Comparison of ENCODE assay signal across 30 mouse cellular contexts in genomic region chr19:55820202-55820601, GRCm38 (mm10).
DNase-seq lines count a peak whose midpoint lies in the region; ATAC-seq and TF ChIP-seq lines count a peak whose summit lies in the region.
"Had no signal": no experiment of that assay in that cellular context is flagged by ENCODE, and none has a peak within 500 bp of the region (broad histone marks: within the 10 kb centered on the region; RNA-seq: fewer than 3 reads in every experiment).

No protein-coding gene starts in this region.

- H3K4me1 ChIP-seq in lung, embryonic 14.5 days (ENCODE audit: insufficient read depth) = no peaks in the 10 kb centered on the region; the same call in 1 of the 2 replicates
- H3K4me1 ChIP-seq in lung, postnatal 0 days (ENCODE audit: insufficient read depth, low read depth, low read length) = peaks cover 2% of the 10 kb centered on the region; the same call in 1 of the 2 replicates
- H3K4me1 ChIP-seq in midbrain, embryonic 16.5 days (ENCODE audit: control insufficient read depth, insufficient read depth, low read length) = peaks cover 17% of the 10 kb centered on the region
- no peaks in the 10 kb centered on the region; the same call in 1 of the 2 replicates for H3K4me1 ChIP-seq in thymus, adult 2 months (replicated peaks; ENCODE audit: control insufficient read depth, insufficient read depth, low read length)

- TF ChIP-seq CTCF in lung, embryonic 14.5 days (IDR thresholded peaks at IDR 0.05; ENCODE audit: low read depth) = no peak
- no peak for TF ChIP-seq CTCF in lung, postnatal 0 days (IDR thresholded peaks at IDR 0.05)
- no peak for TF ChIP-seq CTCF in thymus, adult 2 months (IDR thresholded peaks at IDR 0.05; ENCODE audit: borderline replicate concordance, control insufficient read depth, extremely low read depth, insufficient read depth, low read length, poor library complexity)

- peak; percentile 25 for DNase-seq in lung, embryonic 14.5 days
- no peak for DNase-seq in lung, postnatal 14 days
- DNase-seq in lung, postnatal 0 days (ENCODE audit: low spot score) = peak; percentile 89
- no peak for DNase-seq in lung, adult 18-20 months
- DNase-seq in lung, postnatal 4 days = peak; percentile 43 to 52
- DNase-seq in thymus, adult 2 months = no peak
- DNase-seq: adrenal gland, adult 2 months; adrenal gland, postnatal 14 days; B cell, adult 2 months; cerebellum, adult 11 months; cerebellum, adult 2 months; cerebellum, adult 9-11 months; cerebellum, postnatal 25 days; forebrain, postnatal 0 days; gastrocnemius, adult 2 months; gastrocnemius, postnatal 14 days; heart, adult 18-20 months; heart, postnatal 10 days; heart, postnatal 36 days had no signal

- no peak overlapping the region for H3K9ac ChIP-seq in lung, embryonic 14.5 days
- no peak overlapping the region for H3K9ac ChIP-seq in lung, postnatal 0 days (replicated peaks; ENCODE audit: low read depth)
- no peak overlapping the region for H3K9ac ChIP-seq in midbrain, embryonic 16.5 days (ENCODE audit: low read depth, low read length)
- H3K9ac ChIP-seq: embryonic facial prominence, embryonic 12.5 days; embryonic facial prominence, embryonic 15.5 days; forebrain, postnatal 0 days; heart, embryonic 12.5 days; heart, embryonic 15.5 days; hindbrain, embryonic 13.5 days had no signal

- ATAC-seq in lung, embryonic 14.5 days (ENCODE audit: insufficient read depth) = no peak
- peak; percentile 90 for ATAC-seq in lung, postnatal 0 days
- ATAC-seq in midbrain, embryonic 16.5 days = no peak
- no peak for ATAC-seq in activated CD4-positive, CD25-positive, alpha-beta regulatory T cell, adult 4 months
- ATAC-seq: forebrain, embryonic 14.5 days; forebrain, postnatal 0 days; Patski had no signal

- 73% methylated on average over 7 of the region's 7 CpGs for WGBS in lung, embryonic 14.5 days
- whole genome bisulfite sequencing in lung, postnatal 0 days = 59% methylated on average over 7 of the region's 7 CpGs
- 94% methylated on average over 7 of the region's 7 CpGs for WGBS in midbrain, embryonic 16.5 days
- WGBS in thymus, adult 2 months = 96% methylated on average over 7 of the region's 7 CpGs

- no peaks in the 10 kb centered on the region for H3K9me3 ChIP-seq in lung, embryonic 14.5 days (ENCODE audit: low read depth, low read length)
- H3K9me3 ChIP-seq in lung, postnatal 0 days (ENCODE audit: low read length) = no peaks in the 10 kb centered on the region
- H3K9me3 ChIP-seq in midbrain, embryonic 16.5 days (replicated peaks; ENCODE audit: control insufficient read depth, low read length, poor library complexity, severe bottlenecking) = no peaks in the 10 kb centered on the region
- H3K9me3 ChIP-seq: embryonic facial prominence, embryonic 12.5 days; embryonic facial prominence, embryonic 15.5 days; G1E; heart, embryonic 12.5 days; heart, embryonic 15.5 days; hindbrain, embryonic 10.5 days; hindbrain, embryonic 13.5 days had no signal

- H3K27me3 ChIP-seq in lung, embryonic 14.5 days (ENCODE audit: insufficient read depth, low read length) = no peaks in the 10 kb centered on the region
- no peaks in the 10 kb centered on the region for H3K27me3 ChIP-seq in lung, postnatal 0 days (replicated peaks; ENCODE audit: insufficient read depth, low read length)
- no peaks in the 10 kb centered on the region for H3K27me3 ChIP-seq in midbrain, embryonic 16.5 days (ENCODE audit: control insufficient read depth, insufficient read depth, low read depth, low read length)
- H3K27me3 ChIP-seq in thymus, adult 2 months (ENCODE audit: control insufficient read depth, insufficient read depth, low read length) = no peaks in the 10 kb centered on the region
- H3K27me3 ChIP-seq: embryonic facial prominence, embryonic 12.5 days; embryonic facial prominence, embryonic 15.5 days; heart, embryonic 12.5 days; heart, embryonic 15.5 days; hindbrain, embryonic 13.5 days; Patski had no signal

- H3K36me3 ChIP-seq in lung, embryonic 14.5 days (ENCODE audit: insufficient read depth) = peaks cover 31% of the 10 kb centered on the region
- no peaks in the 10 kb centered on the region for H3K36me3 ChIP-seq in lung, postnatal 0 days (ENCODE audit: insufficient read depth, low read length)
- no peaks in the 10 kb centered on the region for H3K36me3 ChIP-seq in midbrain, embryonic 16.5 days (ENCODE audit: control insufficient read depth, insufficient read depth, low read length)
- no peaks in the 10 kb centered on the region for H3K36me3 ChIP-seq in thymus, adult 2 months (ENCODE audit: control insufficient read depth, insufficient read depth, low read length)
- H3K36me3 ChIP-seq: G1E; hindbrain, embryonic 13.5 days had no signal

- H3K4me2 ChIP-seq in lung, embryonic 14.5 days = no peak overlapping the region
- H3K4me2 ChIP-seq in lung, postnatal 0 days (replicated peaks; ENCODE audit: low read depth, low read length) = no peak overlapping the region
- H3K4me2 ChIP-seq in midbrain, embryonic 16.5 days (ENCODE audit: low read length) = no peak overlapping the region
- H3K4me2 ChIP-seq: embryonic facial prominence, embryonic 12.5 days; embryonic facial prominence, embryonic 15.5 days; heart, embryonic 12.5 days; heart, embryonic 15.5 days; hindbrain, embryonic 13.5 days had no signal

- no peak overlapping the region for H3K27ac ChIP-seq in lung, embryonic 14.5 days (ENCODE audit: low read depth)
- H3K27ac ChIP-seq in lung, postnatal 0 days (ENCODE audit: low read length) = 0 out of 2 replicates have a peak overlapping the region, but pooled peaks have one; percentile 43
- no peak overlapping the region for H3K27ac ChIP-seq in midbrain, embryonic 16.5 days (ENCODE audit: low read length)
- H3K27ac ChIP-seq in thymus, adult 2 months (ENCODE audit: control insufficient read depth, insufficient read depth, low read length) = no peak overlapping the region
- H3K27ac ChIP-seq: embryonic facial prominence, embryonic 12.5 days; embryonic facial prominence, embryonic 15.5 days; gastrocnemius, adult 2 months; heart, embryonic 15.5 days; hindbrain, embryonic 10.5 days; hindbrain, embryonic 13.5 days had no signal

- TF ChIP-seq EP300 in lung, postnatal 0 days (IDR thresholded peaks at IDR 0.05) = peak; percentile 98

- no peak overlapping the region for H3K4me3 ChIP-seq in lung, embryonic 14.5 days (ENCODE audit: low read depth, low read length)
- no peak overlapping the region for H3K4me3 ChIP-seq in lung, postnatal 0 days (ENCODE audit: low read depth, low read length)
- no peak overlapping the region for H3K4me3 ChIP-seq in midbrain, embryonic 16.5 days (ENCODE audit: low read depth, low read length)
- no peak overlapping the region for H3K4me3 ChIP-seq in thymus, adult 2 months (ENCODE audit: control insufficient read depth, insufficient read depth, low read length)
- H3K4me3 ChIP-seq: embryonic facial prominence, embryonic 12.5 days; embryonic facial prominence, embryonic 15.5 days; gastrocnemius, adult 2 months; heart, embryonic 12.5 days; heart, embryonic 15.5 days; hindbrain, embryonic 10.5 days; hindbrain, embryonic 13.5 days had no signal

- TF ChIP-seq POLR2A in thymus, adult 2 months (IDR thresholded peaks at IDR 0.05; ENCODE audit: control insufficient read depth, extremely low read depth, insufficient read depth, low read length, poor library complexity) = no peak

Comparison
In these comparisons a context has a peak if more than half of its experiments do, and no peak if none do; other contexts are left out.
1. DNase-seq: peak in lung, embryonic 14.5 days (single experiment), lung, postnatal 0 days (single experiment) and lung, postnatal 4 days (2 of 2); none in lung, postnatal 14 days (single experiment), lung, adult 18-20 months (0 of 2) and thymus, adult 2 months (single experiment).